Mouse (Mus musculus) embryonic fibroblast, embryonic 13.5 days (primary cell): ENCODE results near the gene Ndufs2. TPM values are rescaled to one million over a fixed set of nuclear protein-coding genes. Genes with fewer than 3 reads are reported as not detected.
A peak's percentile ranks its signal among the peaks of the same experiment; 100 is the strongest.
"Not testable (repeated sequence)": the region's sequence is repeated elsewhere in the genome, so short reads cannot be mapped to it uniquely, and the experiment has no call there.

Experiments used
- H3K27ac ChIP-seq: 2 replicates; pipeline ENCODE4 v1.5.1; 2012; ENCODE audit warnings: low read length, control low read depth, inconsistent platforms; ENCODE audit not compliant: insufficient read depth
- H3K4me1 ChIP-seq: 2 replicates; pipeline ENCODE4 v1.6.1; 2011; ENCODE audit warnings: low read length; ENCODE audit not compliant: control insufficient read depth, insufficient read depth
- H3K4me3 ChIP-seq: 2 replicates; pipeline ENCODE4 v1.5.1; 2011; ENCODE audit warnings: mild to moderate bottlenecking, control low read depth, low read length; ENCODE audit not compliant: insufficient read depth
- CTCF ChIP-seq: IDR thresholded peaks from 2 replicates; pipeline ENCODE4 v1.5.1; 2011; ENCODE audit warnings: mild to moderate bottlenecking, control low read depth, low read length, moderate library complexity, borderline replicate concordance; ENCODE audit not compliant: insufficient read depth
- POLR2A ChIP-seq: IDR thresholded peaks from 2 replicates; pipeline ENCODE4 v1.6.1; 2011; ENCODE audit warnings: low read depth, mild to moderate bottlenecking, control low read depth, low read length, moderate library complexity
- polyA plus RNA-seq: library from polyadenylated mRNA; stranded (reverse); fragments of >200 nt; gene quantifications from 2 replicates; pipeline ENCODE4 v1.2.4, GENCODE M21; 2011; ENCODE audit warnings: low read depth; ENCODE audit not compliant: missing spikeins, insufficient read length

The Ndufs2 gene
- polyA plus RNA-seq, 1 experiment = 226 TPM

GRCm38 (mm10) chr1:171246709-171247452 is 4.3 kb downstream of the Ndufs2 start:
- Histone ChIP-seq H3K27ac (peak overlapping the region; percentile 88), H3K4me3 (peak overlapping the region; percentile 87), H3K4me1 (peaks cover 3% of the 10 kb centered on the region)
- TF ChIP-seq POLR2A (peak; percentile 91), CTCF (0 out of 2 replicates have a peak, but pooled peaks have one; percentile 21)

GRCm38 (mm10) chr1:171245353-171245752 is 5.8 kb downstream of the Ndufs2 start:
- Histone ChIP-seq H3K4me1 (peaks cover 3% of the 10 kb centered on the region), H3K4me3 (no peak overlapping the region), H3K27ac (peak overlapping the region; percentile 37)
- TF ChIP-seq CTCF = no peak
- no peak; the same call in 1 of the 2 replicates for TF ChIP-seq POLR2A

GRCm38 (mm10) chr1:171241952-171242351 is 9.2 kb downstream of the Ndufs2 start:
- H3K4me3 ChIP-seq, H3K27ac ChIP-seq, H3K4me1 ChIP-seq: not testable (repeated sequence)

GRCm38 (mm10) chr1:171240911-171241310 is 10.3 kb downstream of the Ndufs2 start:
- H3K4me1 ChIP-seq = no peaks in the 10 kb centered on the region; the same call in 1 of the 2 replicates
- TF ChIP-seq CTCF (no peak), POLR2A (no peak)

GRCm38 (mm10) chr1:171239992-171240744 is 11.0 kb downstream of the Ndufs2 start:
- Histone ChIP-seq H3K4me3 (no peak overlapping the region), H3K27ac (no peak overlapping the region), H3K4me1 (no peaks in the 10 kb centered on the region)
- TF ChIP-seq POLR2A (no peak), CTCF (no peak)

More at GRCm38 (mm10) chr1:171240911-171241310, 10.3 kb downstream of the Ndufs2 start:
- Histone ChIP-seq H3K27ac (no peak overlapping the region), H3K4me3 (no peak overlapping the region)

GRCm38 (mm10) chr1:171238463-171238862 is 12.7 kb downstream of the Ndufs2 start:
- Histone ChIP-seq H3K27ac (no peak overlapping the region), H3K4me3 (no peak overlapping the region), H3K4me1 (no peaks in the 10 kb centered on the region)
- no peak for TF ChIP-seq POLR2A
- peak; percentile 82 for TF ChIP-seq CTCF

GRCm38 (mm10) chr1:171237438-171237837 is 13.8 kb downstream of the Ndufs2 start:
- H3K4me1 ChIP-seq = no peaks in the 10 kb centered on the region
- no peak overlapping the region for H3K4me3 ChIP-seq
- no peak for TF ChIP-seq POLR2A
- no peak for TF ChIP-seq CTCF
- no peak overlapping the region for H3K27ac ChIP-seq

GRCm38 (mm10) chr1:171235791-171236190 is 15.4 kb downstream of the Ndufs2 start:
- Histone ChIP-seq H3K27ac (no peak overlapping the region), H3K4me1 (no peaks in the 10 kb centered on the region), H3K4me3 (no peak overlapping the region)
- no peak for TF ChIP-seq CTCF
- TF ChIP-seq POLR2A = no peak

GRCm38 (mm10) chr1:171234538-171234937 is 16.6 kb downstream of the Ndufs2 start:
- Histone ChIP-seq H3K27ac (no peak overlapping the region), H3K4me1 (no peaks in the 10 kb centered on the region), H3K4me3 (no peak overlapping the region)
- no peak for TF ChIP-seq POLR2A
- no peak for TF ChIP-seq CTCF

- Histone ChIP-seq H3K4me1 (no peaks in the 10 kb centered on the region), H3K27ac (0 out of 2 replicates have a peak within 1 kb of the TSS, but pooled peaks have one; percentile 31), H3K4me3 (no peak within 1 kb of the TSS)
- TF ChIP-seq CTCF (no peak), POLR2A (no peak)
These were observed 17.1 kb downstream of the Ndufs2 start, which contains the start of gene Fcer1g for GRCm38 (mm10) chr1:171234126-171234525. TSS of gene Fcer1g (minus strand) at chr1:171234365.
